Mouse (Mus musculus): ENCODE results near the gene Cox4i2. TPM values are rescaled to one million over a fixed set of nuclear protein-coding genes. Genes with fewer than 3 reads are reported as not detected.
A peak's percentile ranks its signal among the peaks of the same experiment; 100 is the strongest.

The Cox4i2 gene
- total RNA-seq, 2 experiments from 2014 or later: 1.7 to 2.7 TPM

DNA sequence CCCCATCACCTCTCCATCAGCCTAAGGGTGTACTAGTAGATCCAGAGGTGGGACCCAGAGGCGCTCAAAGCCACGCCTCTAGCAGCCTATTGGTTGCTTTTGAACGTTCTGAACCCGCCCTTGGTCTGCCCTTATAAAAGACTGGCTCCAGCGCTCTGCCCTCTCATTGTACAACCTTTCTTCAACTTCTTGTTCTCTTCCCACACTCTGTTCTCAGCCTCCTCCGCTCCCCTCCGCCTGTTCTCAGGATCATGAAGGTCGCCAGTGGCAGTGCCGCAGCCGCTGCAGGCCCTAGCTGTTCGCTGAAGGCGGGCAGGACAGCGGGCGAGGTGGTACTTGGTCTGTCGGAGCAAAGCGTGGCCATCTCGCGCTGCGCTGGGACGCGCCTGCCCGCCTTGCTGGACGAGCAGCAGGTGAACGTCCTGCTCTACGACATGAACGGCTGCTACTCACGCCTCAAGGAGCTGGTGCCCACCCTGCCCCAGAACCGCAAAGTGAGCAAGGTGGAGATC lies 17.8 kb upstream of the Cox4i2 start, which contains the start of gene Id1:
TSS of gene Id1 (plus strand) at position 162 of the 512 bp plus-strand sequence.
- DNase-seq: peak; percentile 52 to 54

DNA sequence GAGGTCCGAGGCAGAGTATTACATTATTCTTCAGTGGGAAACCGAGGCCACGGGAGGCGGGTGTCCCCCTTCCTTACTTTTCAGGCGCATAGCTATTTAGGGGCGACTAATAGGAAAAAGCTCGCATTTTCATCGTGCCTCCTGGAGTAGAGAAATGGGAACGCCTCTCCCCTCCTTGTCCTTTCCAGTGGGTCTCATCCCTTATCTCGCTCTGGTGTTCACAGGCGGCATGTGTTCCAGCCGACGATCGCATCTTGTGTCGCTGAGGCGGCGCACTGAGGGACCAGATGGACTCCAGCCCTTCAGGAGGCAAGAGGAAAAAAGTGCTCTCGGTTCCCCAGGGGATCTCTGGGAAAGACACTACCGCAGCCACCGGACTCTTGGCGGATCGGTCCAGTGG lies 17.2 kb upstream of the Cox4i2 start:
- no peak for DNase-seq

DNA sequence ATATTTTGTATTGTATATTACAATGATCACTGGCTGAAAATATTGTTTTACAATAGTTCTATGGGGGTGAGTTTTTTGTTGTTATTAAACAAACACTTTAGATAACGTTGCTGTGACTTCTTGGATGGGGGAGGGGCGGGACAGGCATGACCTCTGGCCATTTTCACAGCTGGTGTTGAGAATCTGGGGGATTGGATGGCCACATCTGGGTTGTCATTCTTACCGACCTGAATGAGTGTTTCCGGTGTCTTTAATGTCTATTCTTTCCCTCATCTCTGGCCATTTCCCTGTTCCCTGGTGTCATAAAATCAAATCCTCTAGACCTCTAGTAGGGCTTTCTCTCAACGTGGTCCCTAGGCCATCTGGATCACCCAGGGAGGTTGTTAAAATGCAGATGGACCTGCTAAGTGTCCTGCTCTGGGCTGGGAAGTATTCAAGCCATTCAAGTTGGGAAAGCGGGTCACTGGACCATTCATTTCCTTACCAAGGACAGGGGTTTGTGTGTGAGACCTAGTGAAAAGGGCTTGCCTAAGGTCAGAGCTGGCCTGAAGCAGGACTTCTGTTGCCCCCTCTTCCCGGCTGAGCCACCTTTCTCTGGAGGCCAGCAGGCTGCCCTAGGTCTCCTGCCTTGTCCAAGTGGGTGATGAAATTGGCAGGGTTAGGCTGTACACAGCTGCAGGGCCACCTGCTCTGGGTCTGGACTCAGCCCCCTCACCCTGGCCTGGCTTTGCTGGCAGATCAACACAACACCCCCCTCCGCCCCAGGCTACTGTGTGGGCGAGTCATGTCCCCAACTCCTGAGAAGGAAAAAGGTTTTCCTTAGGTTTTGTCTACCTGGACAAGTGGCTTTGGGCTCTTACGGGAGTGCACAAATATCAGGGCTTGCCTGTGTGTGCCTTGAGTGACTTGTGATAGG lies 16.4 kb upstream of the Cox4i2 start:
- no peak for DNase-seq

DNA sequence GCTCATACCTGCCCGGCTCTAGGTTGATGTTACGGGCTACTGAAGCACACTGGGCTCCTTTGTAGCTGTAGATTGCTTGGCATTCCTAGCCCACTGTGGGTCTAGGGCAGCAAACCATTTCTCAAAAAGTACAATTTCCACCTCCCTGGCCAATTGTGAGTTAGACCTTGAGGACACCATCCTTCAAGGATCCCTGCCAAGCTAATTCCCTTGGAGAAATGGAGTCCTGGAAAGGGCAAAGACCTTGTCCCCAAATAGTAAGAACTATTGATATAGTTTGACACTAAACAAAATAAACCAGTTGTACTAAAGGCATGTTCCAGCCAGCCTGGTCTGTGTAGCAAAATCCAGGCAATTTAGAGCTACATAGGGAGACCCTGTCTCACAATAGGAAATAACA lies 15.6 kb upstream of the Cox4i2 start:
- no peak for DNase-seq

DNA sequence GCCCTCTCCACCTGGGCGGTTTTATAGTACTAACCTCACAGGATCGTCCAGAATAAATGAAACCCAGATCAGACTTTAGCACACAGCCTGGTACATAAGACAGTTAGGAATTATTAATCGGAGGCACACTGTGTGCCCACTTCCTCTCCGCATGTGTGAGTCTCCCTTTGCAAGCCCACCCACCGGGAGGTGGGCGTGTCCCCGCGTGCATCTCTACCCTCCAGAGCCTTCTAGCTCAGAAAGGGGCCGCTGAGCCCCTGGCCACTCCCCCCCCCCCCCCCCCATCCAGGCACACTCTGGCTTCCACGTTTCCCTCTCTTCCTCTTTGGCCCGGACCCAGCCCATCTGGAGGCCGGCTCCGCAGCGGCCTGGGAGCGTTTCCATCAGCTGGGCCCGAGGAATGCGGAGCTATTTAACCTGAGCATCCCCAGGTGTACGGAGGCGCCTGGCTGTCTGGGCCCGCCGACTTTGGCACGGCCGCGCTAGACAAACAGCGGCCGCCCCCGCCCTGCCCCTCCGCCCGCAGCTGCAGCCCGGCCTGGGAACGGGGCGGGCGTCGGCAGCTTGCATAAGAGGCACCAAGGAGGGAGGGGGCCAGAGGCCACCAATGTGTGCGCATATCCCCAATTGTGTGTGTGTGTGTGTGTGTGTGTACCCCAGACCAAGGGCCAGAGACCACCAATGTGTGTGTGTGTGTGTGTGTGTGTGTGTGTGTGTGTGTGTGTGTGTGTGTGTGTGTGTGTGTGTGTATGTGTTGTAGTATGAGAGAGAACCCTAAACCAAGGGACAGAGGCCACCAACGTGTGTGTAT lies 14.7 kb upstream of the Cox4i2 start:
- peak in 1 of 2 experiments; percentile 19 for DNase-seq

DNA sequence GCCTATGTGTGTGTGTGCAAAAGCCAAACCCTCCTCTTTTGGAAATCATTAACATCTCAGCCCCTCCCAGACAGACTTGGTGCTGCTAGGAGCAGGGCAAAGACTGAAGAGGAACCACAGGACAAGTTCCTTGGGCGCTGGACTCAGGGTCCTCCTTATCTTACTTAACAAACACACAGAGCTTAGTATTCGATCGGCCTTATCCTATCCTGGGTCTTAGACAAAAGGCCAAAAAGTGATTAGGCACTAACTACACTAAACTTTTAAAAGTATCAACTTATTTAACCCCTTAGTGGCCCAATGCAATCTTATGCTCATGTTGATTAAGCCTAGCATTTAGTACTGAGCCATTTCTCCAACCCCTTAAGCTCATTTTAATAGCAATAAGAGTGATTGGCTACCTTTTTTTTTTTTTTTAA lies 14.1 kb upstream of the Cox4i2 start:
- no peak for DNase-seq

DNA sequence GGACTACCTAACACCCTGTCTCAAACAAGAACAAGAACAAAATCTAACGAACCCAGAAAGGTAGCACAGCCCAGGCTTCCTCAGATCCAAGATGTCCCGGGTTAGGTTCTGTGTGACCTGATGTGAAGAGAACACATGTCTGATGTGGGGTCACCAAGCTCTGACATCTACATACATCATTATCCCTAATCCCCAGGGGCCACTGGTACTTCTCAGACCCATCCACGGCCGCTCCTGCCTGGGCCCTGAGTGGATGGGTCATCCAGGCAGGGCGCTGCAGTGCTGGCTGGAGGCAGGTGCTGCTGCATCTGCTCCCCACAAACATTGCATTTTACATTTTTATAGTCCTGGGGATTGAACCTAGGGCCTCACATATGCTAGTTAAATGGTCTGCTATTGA lies 13.5 kb upstream of the Cox4i2 start:
- DNase-seq: no peak

DNA sequence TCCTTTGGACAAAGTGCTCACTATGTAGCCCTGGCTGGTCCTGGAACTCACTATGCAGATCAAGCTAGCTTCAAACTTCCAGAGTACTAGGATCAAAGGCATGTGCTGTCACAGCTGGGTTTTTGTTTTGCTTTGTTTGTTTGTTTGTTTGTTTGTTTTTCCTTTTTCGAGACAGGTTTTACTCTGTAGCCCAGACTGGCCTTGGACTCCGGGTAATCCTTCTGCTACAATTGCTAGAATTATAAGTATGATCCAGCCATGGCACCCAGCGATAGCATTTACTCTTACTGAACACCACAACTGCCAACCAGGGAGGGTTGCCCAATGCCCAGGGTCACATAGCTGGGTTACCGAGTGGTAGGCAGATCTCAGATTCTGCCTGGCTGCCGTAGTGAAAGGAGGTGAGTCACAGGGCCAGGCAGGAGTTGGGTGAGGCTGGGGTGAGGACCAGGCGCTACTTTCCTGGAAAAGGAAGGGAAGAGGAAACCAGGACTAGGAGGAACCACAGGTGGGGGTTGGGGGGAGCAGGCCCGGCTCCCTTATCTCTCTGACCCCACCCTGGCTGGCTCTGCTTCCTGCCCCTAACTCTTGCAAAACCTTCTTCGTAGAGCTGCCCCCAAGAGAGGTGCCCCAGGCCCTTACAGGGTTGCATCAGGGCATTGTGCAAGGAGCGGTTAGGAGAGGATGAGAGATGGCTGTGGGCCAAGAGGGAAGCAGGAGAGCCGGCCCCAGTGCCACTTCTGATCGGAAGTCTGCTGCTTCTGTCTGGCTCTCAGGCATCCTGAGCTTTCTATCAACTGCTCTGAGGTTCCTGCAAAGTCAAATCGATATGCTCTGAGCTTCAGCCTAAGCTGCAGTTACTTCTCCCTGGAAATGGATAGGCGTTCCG lies 12.6 kb upstream of the Cox4i2 start:
- no peak for DNase-seq

DNA sequence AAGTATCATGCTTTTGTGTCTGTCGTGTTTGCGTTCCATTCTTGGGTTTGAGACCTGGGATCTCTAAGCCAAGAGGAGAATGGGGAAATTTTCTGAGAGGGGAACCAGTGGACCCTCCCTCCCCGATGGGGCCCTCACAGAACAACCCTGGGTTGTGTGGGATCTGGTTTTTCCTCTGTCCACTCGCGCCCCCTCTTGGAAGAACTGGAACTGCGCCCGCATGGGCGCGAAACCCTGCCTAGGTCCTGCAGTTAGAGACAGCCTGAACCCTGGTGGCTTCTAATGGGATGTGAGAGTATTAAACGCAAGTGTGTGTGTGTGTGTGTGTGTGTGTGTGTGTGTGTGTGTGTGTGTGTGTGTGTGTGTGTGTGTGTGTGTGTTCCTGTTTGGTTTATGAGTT lies 11.5 kb upstream of the Cox4i2 start:
- DNase-seq: no peak

DNA sequence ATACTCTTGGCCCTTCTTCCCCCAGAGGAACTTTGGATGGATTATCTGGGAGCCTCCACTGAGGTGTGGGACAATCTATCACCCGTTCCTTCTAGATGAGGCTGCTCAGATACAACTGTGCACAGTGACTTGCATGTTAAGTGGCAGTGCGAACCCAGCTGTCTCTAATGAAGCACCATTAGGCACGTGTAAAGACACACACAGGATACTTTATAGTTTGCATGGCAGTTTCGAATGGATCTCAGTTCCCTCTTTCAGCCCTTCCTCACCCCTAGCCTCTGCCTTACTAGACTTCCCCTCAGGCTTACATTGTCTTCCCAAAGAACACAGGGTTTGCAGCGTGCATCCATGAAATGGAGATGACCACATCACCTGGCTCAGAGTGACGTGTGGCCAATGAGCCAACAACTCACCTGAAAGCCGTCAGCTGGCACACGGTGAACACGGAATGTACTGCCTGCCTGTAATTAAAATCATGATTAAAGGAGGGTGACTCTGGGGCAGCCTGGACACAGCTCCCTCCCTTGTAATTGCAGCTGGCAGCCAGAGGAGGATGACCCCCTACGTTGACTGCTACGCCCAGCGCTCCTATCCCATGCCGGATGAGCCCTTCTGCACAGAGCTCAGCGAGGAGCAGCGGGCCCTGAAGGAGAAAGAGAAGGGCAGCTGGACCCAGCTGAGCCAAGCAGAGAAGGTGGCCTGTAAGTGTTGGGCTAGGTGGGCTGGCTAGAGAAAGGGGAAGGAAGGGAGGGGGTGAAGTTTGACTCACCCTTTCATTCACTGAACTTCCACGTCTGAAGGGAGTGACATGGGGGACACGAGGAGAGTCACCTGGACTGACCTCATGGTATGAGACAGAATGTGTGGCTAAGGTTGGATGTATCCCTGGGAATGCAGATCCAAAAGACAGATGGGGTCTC lies 2.8 kb downstream of the Cox4i2 start:
- DNase-seq: no peak

DNA sequence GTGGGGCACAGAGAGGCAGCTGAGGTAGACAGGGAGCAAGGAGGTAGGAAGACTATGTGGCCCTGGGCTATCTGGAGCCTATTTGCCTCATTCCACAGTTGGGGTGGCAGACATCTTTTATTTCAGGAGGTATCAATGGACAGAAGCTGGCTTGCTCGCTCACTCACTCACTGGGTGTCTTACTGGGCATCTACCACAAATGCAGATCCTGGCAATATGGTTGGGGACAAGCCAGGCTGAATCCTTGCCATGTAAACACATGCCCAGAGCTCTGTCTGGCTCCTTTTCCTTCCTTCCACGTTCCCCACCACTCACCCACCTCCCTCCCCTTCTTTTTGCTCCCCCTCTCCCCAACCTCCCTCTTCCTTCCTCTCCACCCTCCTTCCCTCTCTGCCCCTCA lies 3.5 kb downstream of the Cox4i2 start:
- no peak for DNase-seq

DNA sequence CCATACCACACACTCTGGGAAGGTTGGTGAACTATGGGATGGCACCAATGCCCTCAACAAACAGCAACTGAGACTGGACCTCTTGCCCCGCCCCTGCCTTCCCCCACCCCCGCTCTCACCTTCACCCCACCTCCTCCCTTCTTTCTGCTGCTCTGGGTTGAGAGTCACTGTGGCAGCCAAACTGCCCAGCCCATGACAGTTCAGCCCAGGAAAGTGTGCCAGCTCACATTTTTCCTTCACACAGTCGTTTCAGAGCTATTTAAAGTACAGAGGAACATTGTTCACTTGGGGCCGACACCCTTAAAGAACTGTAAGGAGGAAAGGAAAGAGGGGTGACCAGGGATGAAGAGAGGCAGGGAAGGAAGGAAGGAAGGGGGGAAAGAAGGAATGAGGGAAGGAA lies 4.4 kb downstream of the Cox4i2 start:
- DNase-seq: no peak

DNA sequence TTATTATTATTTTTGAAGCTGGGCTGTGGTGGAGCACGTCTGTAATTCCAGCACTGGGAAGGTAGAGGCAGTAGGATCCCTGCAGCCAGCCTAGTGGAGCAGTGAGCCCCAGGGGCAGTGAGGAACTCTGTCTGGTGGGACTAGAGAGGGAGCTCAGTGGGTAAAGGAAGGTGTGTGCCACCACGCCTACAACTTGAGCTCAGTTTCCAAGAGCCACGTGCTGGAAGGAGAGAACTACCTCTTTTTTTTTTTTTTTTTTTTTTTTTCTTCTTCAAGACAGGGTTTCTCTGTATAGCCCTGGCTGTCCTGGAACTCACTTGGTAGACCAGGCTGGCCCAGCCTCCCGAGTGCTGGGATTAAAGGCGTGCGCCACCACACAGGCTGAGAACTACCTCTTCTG lies 9.3 kb downstream of the Cox4i2 start:
- no peak for DNase-seq

DNA sequence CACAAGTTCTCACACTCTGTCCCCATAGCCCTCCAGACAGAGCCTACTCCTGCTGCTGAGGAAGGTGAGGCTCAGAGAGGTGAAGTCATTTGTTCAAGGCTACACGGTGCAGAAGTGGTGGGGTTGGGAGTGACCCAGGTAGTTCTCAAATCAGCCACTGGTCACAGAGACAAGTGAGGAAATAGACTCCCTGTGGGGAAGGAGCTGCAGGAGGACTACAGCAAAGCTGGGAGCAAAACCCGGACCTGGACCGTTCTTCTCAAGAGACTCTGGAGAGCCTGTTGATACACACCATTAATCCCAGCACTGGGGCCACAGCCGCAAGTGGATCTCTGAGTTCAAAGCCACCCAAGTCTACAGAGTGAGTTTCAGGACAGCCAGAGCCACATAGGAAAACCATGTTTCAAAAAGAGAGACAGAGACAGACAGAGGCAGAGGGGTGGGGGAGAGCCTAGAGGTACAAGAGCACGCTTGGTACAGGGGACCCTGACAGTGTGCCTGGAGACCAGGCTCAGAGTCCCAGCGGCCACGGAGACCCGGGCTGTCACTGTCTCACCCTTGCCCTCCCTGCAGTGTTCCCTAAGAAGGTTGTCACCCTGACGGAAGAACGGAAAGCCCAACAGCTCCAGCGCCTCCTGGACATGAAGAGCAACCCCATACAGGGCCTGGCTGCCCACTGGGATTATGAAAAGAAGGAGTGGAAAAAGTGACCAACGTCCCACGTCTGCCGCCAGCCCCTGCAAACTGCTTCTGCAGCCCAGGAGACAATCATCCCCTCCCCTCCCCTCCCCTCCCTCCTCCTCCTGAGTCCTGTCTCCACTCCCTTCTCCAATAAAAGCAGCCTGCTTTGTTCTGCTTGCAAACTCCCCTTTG lies 10.4 kb downstream of the Cox4i2 start:
- DNase-seq: no peak

DNA sequence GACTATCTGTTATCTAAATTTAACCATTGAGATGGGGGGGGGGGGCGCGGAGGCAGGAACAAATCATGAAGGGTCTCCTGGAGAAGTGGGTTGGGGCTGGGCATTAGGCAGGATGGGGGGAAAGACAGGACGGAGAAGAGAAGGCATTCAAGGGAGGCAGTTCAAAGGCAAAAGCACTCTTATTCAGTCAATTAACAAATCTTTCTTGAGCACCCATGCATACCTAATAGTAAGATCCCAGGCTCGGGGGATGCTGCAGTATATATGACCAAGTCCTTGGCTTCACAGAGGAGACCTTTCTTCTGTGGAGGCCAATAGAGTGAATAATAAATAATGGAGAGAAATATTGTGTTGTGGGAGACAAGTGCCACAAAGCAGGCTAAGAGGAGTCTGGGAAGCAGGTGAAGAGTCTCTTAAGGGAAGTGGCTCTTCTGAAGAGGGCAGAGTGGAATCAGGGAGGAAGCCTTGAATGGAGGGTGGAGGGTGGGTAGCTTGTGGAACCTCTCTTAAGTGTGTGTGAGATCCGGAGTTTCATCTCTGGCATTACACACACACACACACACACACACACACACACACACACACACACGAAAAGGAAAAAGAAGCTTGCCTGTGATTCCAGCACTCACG lies 11.2 kb downstream of the Cox4i2 start:
- DNase-seq: no peak

DNA sequence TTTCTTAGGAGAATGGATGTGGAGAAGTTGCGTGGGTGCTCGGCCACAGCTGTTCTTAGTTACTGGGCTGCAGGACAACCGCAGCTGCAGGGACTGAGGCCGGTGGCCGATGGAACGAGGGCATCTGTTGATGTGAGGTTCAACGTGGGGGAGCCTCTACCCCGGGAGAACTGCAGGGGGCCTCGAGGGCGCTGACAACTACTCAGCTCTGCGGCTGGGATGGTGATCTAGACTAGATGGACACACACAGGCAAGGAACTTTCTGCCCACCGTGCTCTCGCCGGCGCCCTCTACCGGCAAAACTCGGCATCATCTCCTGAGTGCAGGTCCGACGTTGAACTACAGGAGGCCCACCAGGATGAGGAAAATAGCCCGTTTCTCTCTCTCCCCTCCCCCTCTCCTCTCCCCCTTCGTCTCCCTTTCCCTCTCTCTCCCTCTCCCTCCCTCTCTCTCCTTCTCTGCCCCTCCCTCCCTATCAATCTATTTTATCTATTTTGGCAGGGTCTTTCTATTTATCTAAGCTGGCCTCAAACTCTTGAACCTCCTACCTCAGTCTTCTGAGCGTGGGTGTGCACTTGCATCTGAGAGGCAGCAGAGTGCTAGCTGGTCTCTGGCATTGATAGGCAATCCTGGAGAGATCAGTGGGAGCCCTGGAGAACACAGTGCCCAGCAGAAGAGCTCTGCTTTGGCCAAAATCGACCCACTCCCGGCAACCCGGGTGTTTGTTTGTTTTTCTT lies 12.6 kb downstream of the Cox4i2 start:
- peak; percentile 81 to 83 for DNase-seq

DNA sequence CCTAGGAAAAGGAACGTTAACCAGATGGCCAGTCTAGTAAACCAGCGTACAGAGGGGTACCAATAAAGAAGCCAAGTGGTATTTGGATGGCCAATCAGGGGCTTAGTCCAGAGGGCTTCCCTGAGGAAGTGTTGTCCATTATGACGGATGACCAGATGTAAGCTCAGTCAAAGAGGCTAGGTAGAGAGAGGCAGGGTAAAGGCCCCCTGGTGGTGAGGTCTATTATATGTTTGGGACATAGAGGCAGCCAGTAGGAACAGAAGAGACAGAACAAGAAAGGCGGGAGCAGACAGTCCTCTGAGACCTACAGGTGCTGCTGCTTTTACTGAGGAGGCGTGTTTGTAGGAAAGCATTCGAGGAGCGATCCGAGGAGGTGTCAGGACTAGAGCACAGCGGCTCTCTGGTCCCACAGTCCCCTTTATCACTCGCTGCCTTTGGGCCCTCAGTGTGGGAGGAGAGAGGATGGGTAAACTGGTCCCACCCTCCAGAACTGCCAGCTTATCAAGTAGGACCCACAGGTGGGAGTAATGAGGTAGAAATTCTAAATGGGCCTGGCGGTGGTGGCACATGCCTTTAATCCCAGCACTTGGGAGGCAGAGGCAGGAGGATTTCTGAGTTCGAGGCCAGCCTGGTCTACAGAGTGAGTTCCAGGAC lies 13.8 kb downstream of the Cox4i2 start:
- DNase-seq: no peak

DNA sequence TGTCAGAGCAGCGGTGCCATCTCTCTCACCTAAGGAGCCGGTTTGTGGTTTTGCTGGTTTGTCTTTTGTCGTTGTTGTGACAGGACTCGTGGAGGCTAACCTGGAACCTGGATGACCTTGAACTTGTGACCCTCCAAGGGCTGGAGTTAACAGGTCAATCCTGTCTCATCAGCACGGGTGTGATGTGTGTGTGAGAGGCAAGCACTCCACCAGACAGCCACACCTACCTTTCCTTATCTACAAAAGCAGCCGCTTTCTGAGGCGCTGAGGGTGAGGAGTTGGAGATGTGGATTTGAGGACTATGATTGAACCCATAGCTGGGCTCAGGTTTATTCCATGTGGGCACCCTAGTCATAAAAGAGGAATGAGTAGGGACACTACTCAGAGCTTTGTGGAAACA lies 15.7 kb downstream of the Cox4i2 start:
- no peak for DNase-seq

Measured in layer of hippocampus, postnatal 36 days (tissue).